Mouse (Mus musculus): ENCODE results near the gene Tnik. TPM values are rescaled to one million over a fixed set of nuclear protein-coding genes. Genes with fewer than 3 reads are reported as not detected.

Gene Tnik
- polyA plus RNA-seq, 1 experiment from 2014 or later: 40.1 TPM

DNA sequence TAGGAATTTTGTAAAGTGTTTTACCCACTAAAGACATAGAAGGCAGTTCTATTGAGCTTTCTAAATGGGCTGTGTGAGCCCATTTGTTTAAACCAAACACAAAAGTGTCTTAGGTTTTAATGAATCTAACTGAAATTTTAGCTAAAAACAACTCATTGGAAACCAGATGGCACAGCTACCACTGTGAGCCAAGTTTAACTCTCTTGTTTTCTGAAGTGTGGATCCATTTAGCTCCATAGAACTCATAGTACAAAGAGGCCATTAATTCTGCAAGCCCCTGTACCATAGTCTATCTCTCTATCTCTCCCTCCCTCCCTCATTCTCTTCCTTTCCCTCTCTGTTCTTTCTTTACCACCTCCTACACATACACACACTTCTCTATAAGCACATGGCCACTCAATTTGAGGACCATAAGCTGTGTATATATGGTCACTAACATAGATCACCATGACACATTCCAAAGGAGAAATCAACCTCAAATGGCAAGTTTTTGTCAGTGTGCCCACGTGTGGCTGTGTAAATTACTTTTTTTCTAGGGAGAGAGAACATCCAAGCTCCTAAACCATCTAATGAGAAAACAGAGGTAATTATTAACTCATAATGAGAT, 204.2 kb downstream of the Tnik start:
- no peak for DNase-seq (ENCODE audit: low spot score)
- WGBS: 64% methylated on average over 1 of the region's 1 CpGs

DNA sequence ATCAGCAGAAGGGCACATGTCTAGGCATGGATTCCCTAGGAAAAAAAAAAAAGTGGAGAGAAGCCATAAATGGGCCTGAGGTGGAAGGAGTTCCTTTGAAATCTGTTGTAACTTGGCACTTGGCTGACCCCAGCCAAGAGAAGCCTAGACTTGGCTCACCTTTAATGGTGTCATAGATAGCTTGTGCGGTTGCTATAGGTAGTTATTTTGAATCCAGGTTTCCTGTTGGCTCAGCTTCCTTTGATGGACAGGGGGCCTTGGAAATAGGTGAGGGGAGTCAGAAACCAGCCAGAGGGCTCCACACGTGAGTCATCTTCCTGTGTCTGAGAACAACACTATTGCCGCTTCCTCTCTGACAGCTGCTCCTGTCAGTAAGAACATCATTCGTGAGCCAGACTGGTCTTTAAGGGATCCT, 204.9 kb downstream of the Tnik start:
- Histone ChIP-seq H3K4me3 (ENCODE audit: low read depth, low read length) (no peak overlapping the region), H3K4me1 (replicated peaks; ENCODE audit: control insufficient read depth, insufficient read depth, low read length) (no peaks in the 10 kb centered on the region), H3K36me3 (ENCODE audit: control insufficient read depth, insufficient read depth, low read length) (no peaks in the 10 kb centered on the region), H3K9ac (ENCODE audit: low read depth, low read length) (no peak overlapping the region), H3K27ac (ENCODE audit: low read depth, low read length) (no peak overlapping the region), H3K9me3 (ENCODE audit: control insufficient read depth, low read length) (no peaks in the 10 kb centered on the region), H3K4me2 (replicated peaks; ENCODE audit: low read depth, low read length) (no peak overlapping the region), H3K27me3 (ENCODE audit: control insufficient read depth, insufficient read depth, low read length) (no peaks in the 10 kb centered on the region)
- WGBS: 81% methylated on average over 4 of the region's 4 CpGs
- ATAC-seq (ENCODE audit: low FRiP score) (no peak), DNase-seq (ENCODE audit: low spot score) (no peak)

More for the DNA sequence above, 204.2 kb downstream of the Tnik start:
- Histone ChIP-seq H3K4me3 (ENCODE audit: low read depth, low read length) (no peak overlapping the region), H3K27ac (ENCODE audit: low read depth, low read length) (no peak overlapping the region), H3K4me2 (replicated peaks; ENCODE audit: low read depth, low read length) (no peak overlapping the region), H3K9me3 (ENCODE audit: control insufficient read depth, low read length) (no peaks in the 10 kb centered on the region), H3K27me3 (ENCODE audit: control insufficient read depth, insufficient read depth, low read length) (no peaks in the 10 kb centered on the region), H3K4me1 (replicated peaks; ENCODE audit: control insufficient read depth, insufficient read depth, low read length) (no peaks in the 10 kb centered on the region), H3K36me3 (ENCODE audit: control insufficient read depth, insufficient read depth, low read length) (no peaks in the 10 kb centered on the region), H3K9ac (ENCODE audit: low read depth, low read length) (no peak overlapping the region)
- ATAC-seq (ENCODE audit: low FRiP score): no peak

GRCm38 (mm10) chr3:28473439-28473838, 210.4 kb downstream of the Tnik start:
- H3K9ac ChIP-seq (ENCODE audit: low read depth, low read length): no peak overlapping the region
- no peaks in the 10 kb centered on the region for H3K27me3 ChIP-seq (ENCODE audit: control insufficient read depth, insufficient read depth, low read length)
- no peak overlapping the region for H3K4me3 ChIP-seq (ENCODE audit: low read depth, low read length)
- H3K9me3 ChIP-seq (ENCODE audit: control insufficient read depth, low read length): no peaks in the 10 kb centered on the region
- 77% methylated on average over 1 of the region's 1 CpGs for WGBS
- no peak overlapping the region for H3K4me2 ChIP-seq (replicated peaks; ENCODE audit: low read depth, low read length)
- no peak overlapping the region for H3K27ac ChIP-seq (ENCODE audit: low read depth, low read length)
- ATAC-seq (ENCODE audit: low FRiP score) (no peak), DNase-seq (ENCODE audit: low spot score) (no peak)
- no peaks in the 10 kb centered on the region for H3K4me1 ChIP-seq (replicated peaks; ENCODE audit: control insufficient read depth, insufficient read depth, low read length)
- no peaks in the 10 kb centered on the region for H3K36me3 ChIP-seq (ENCODE audit: control insufficient read depth, insufficient read depth, low read length)

DNA sequence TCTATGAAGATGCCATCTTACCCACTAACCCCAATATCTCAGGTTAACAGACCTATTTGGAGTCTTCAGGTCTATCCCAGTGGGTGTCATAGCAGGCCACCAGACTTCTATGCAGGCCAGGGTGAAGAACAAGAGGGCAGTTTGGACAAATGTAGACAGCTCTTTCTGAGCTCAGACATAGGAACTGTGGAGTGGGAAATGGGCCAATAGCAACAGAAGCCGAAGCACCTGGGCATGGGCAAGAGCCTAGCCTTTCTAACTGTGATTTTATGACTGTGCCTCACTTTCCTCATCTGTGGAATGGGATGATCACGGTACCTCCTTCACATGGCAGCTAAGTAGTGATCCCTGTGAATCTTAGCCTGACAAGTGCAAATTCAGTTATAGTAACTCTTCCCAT, 214.4 kb downstream of the Tnik start:
- Histone ChIP-seq H3K27me3 (ENCODE audit: control insufficient read depth, insufficient read depth, low read length) (no peaks in the 10 kb centered on the region), H3K4me1 (replicated peaks; ENCODE audit: control insufficient read depth, insufficient read depth, low read length) (no peaks in the 10 kb centered on the region), H3K9ac (ENCODE audit: low read depth, low read length) (no peak overlapping the region), H3K27ac (ENCODE audit: low read depth, low read length) (no peak overlapping the region), H3K36me3 (ENCODE audit: control insufficient read depth, insufficient read depth, low read length) (no peaks in the 10 kb centered on the region), H3K9me3 (ENCODE audit: control insufficient read depth, low read length) (no peaks in the 10 kb centered on the region), H3K4me3 (ENCODE audit: low read depth, low read length) (no peak overlapping the region), H3K4me2 (replicated peaks; ENCODE audit: low read depth, low read length) (no peak overlapping the region)
- ATAC-seq (ENCODE audit: low FRiP score): no peak
- 96% methylated on average over 2 of the region's 2 CpGs for WGBS
- no peak for DNase-seq (ENCODE audit: low spot score)

GRCm38 (mm10) chr3:28485716-28486115, 222.7 kb downstream of the Tnik start:
- no peak for ATAC-seq (ENCODE audit: low FRiP score)

GRCm38 (mm10) chr3:28487418-28487817, 224.4 kb downstream of the Tnik start:
- 75% methylated on average over 9 of the region's 9 CpGs for WGBS
- no peak for DNase-seq (ENCODE audit: low spot score)
- H3K4me3 ChIP-seq (ENCODE audit: low read depth, low read length): no peak overlapping the region
- H3K4me2 ChIP-seq (replicated peaks; ENCODE audit: low read depth, low read length): no peak overlapping the region
- no peaks in the 10 kb centered on the region for H3K27me3 ChIP-seq (ENCODE audit: control insufficient read depth, insufficient read depth, low read length)
- no peak overlapping the region for H3K27ac ChIP-seq (ENCODE audit: low read depth, low read length)
- no peaks in the 10 kb centered on the region for H3K9me3 ChIP-seq (ENCODE audit: control insufficient read depth, low read length)
- H3K36me3 ChIP-seq (ENCODE audit: control insufficient read depth, insufficient read depth, low read length): no peaks in the 10 kb centered on the region
- H3K4me1 ChIP-seq (replicated peaks; ENCODE audit: control insufficient read depth, insufficient read depth, low read length): peaks cover 3% of the 10 kb centered on the region; the same call in 1 of the 2 replicates
- ATAC-seq (ENCODE audit: low FRiP score): no peak
- no peak overlapping the region for H3K9ac ChIP-seq (ENCODE audit: low read depth, low read length)

More at GRCm38 (mm10) chr3:28485716-28486115, 222.7 kb downstream of the Tnik start:
- Histone ChIP-seq H3K27ac (ENCODE audit: low read depth, low read length) (no peak overlapping the region), H3K27me3 (ENCODE audit: control insufficient read depth, insufficient read depth, low read length) (no peaks in the 10 kb centered on the region), H3K36me3 (ENCODE audit: control insufficient read depth, insufficient read depth, low read length) (no peaks in the 10 kb centered on the region), H3K4me2 (replicated peaks; ENCODE audit: low read depth, low read length) (no peak overlapping the region), H3K4me3 (ENCODE audit: low read depth, low read length) (no peak overlapping the region), H3K9me3 (ENCODE audit: control insufficient read depth, low read length) (no peaks in the 10 kb centered on the region), H3K9ac (ENCODE audit: low read depth, low read length) (no peak overlapping the region), H3K4me1 (replicated peaks; ENCODE audit: control insufficient read depth, insufficient read depth, low read length) (no peaks in the 10 kb centered on the region)
- WGBS: 80% methylated on average over 7 of the region's 7 CpGs
- no peak for DNase-seq (ENCODE audit: low spot score)

- H3K4me3 ChIP-seq (ENCODE audit: low read depth, low read length): no peak overlapping the region
- no peaks in the 10 kb centered on the region for H3K27me3 ChIP-seq (ENCODE audit: control insufficient read depth, insufficient read depth, low read length)
- 22% methylated on average over 11 of the region's 11 CpGs for WGBS
- ATAC-seq (ENCODE audit: low FRiP score): peak; percentile 54; the same call in 1 of the 2 replicates
- no peaks in the 10 kb centered on the region for H3K9me3 ChIP-seq (ENCODE audit: control insufficient read depth, low read length)
- H3K4me1 ChIP-seq (replicated peaks; ENCODE audit: control insufficient read depth, insufficient read depth, low read length): peaks cover 3% of the 10 kb centered on the region; the same call in 1 of the 2 replicates
- peak overlapping the region; percentile 31; the same call in 1 of the 2 replicates for H3K9ac ChIP-seq (ENCODE audit: low read depth, low read length)
- H3K4me2 ChIP-seq (replicated peaks; ENCODE audit: low read depth, low read length): no peak overlapping the region
- peak overlapping the region; percentile 47 for H3K27ac ChIP-seq (ENCODE audit: low read depth, low read length)
- H3K36me3 ChIP-seq (ENCODE audit: control insufficient read depth, insufficient read depth, low read length): no peaks in the 10 kb centered on the region
- DNase-seq (ENCODE audit: low spot score): peak; percentile 40
Observed at GRCm38 (mm10) chr3:28491085-28492041, 228.3 kb downstream of the Tnik start.

GRCm38 (mm10) chr3:28496806-28497502, 233.9 kb downstream of the Tnik start:
- H3K27ac ChIP-seq (ENCODE audit: low read depth, low read length): no peak overlapping the region
- ATAC-seq (ENCODE audit: low FRiP score): no peak
- H3K9me3 ChIP-seq (ENCODE audit: control insufficient read depth, low read length): no peaks in the 10 kb centered on the region
- H3K36me3 ChIP-seq (ENCODE audit: control insufficient read depth, insufficient read depth, low read length): no peaks in the 10 kb centered on the region
- H3K4me1 ChIP-seq (replicated peaks; ENCODE audit: control insufficient read depth, insufficient read depth, low read length): no peaks in the 10 kb centered on the region
- no peak for DNase-seq (ENCODE audit: low spot score)
- 76% methylated on average over 3 of the region's 3 CpGs for WGBS
- H3K4me2 ChIP-seq (replicated peaks; ENCODE audit: low read depth, low read length): no peak overlapping the region
- H3K4me3 ChIP-seq (ENCODE audit: low read depth, low read length): no peak overlapping the region
- no peaks in the 10 kb centered on the region for H3K27me3 ChIP-seq (ENCODE audit: control insufficient read depth, insufficient read depth, low read length)
- H3K9ac ChIP-seq (ENCODE audit: low read depth, low read length): no peak overlapping the region
